Mouse (Mus musculus) thymus, adult 2 months (tissue): ENCODE measurements around the gene Twist1. TPM values are rescaled to one million over a fixed set of nuclear protein-coding genes. Genes with fewer than 3 reads are reported as not detected.

Experiments used
- DNase-seq: peaks from one replicate; pipeline ENCODE4 v3.0.0; 2021
- H3K27ac ChIP-seq: fragments of 200-500 bp; 2 replicates; pipeline ENCODE4 v1.5.1; 2012; ENCODE audit warnings: low read length, control low read depth; ENCODE audit not compliant: control insufficient read depth, insufficient read depth
- H3K27me3 ChIP-seq: fragments of 200-500 bp; 2 replicates; pipeline ENCODE4 v1.6.1; 2012; ENCODE audit warnings: mild to moderate bottlenecking, low read length, moderate library complexity, mixed read lengths; ENCODE audit not compliant: control insufficient read depth, insufficient read depth
- H3K36me3 ChIP-seq: fragments of 200-500 bp; 2 replicates; pipeline ENCODE4 v1.6.1; 2012; ENCODE audit warnings: mild to moderate bottlenecking, low read length, moderate library complexity; ENCODE audit not compliant: control insufficient read depth, insufficient read depth
- H3K4me1 ChIP-seq: fragments of 200-500 bp; replicated peaks from 2 replicates; pipeline ENCODE4 v1.6.1; 2012; ENCODE audit warnings: low read length; ENCODE audit not compliant: control insufficient read depth, insufficient read depth
- H3K4me3 ChIP-seq: fragments of 200-500 bp; 2 replicates; pipeline ENCODE4 v1.5.1; 2012; ENCODE audit warnings: mild to moderate bottlenecking, low read length, control low read depth, moderate library complexity; ENCODE audit not compliant: control insufficient read depth, insufficient read depth
- CTCF ChIP-seq: fragments of 200-500 bp; IDR thresholded peaks from 2 replicates; pipeline ENCODE4 v1.5.1; 2012; ENCODE audit warnings: mild to moderate bottlenecking, control low read depth, low read length, moderate library complexity, borderline replicate concordance; ENCODE audit not compliant: control insufficient read depth, poor library complexity, insufficient read depth; ENCODE audit errors: extremely low read depth
- POLR2A ChIP-seq: fragments of 200-500 bp; IDR thresholded peaks from 2 replicates; pipeline ENCODE4 v1.6.1; 2012; ENCODE audit warnings: mild to moderate bottlenecking, low read length, control low read depth, moderate library complexity; ENCODE audit not compliant: control insufficient read depth, poor library complexity, insufficient read depth; ENCODE audit errors: extremely low read depth
- WGBS: fragments of 180-500 bp; shearing (Covaris S2); methylation state at CpG from one replicate; pipeline ENCODE4 v1.1.7; 2018; 5-methylcytosine and 5-hydroxymethylcytosine counted together
- polyA plus RNA-seq: library from polyadenylated mRNA; depleted of rRNA; stranded (reverse); fragments of >200 nt; gene quantifications from 2 replicates; pipeline ENCODE4 v1.2.3, GENCODE M21; 2012

The Twist1 gene
- polyA plus RNA-seq, 1 experiment = 2.7 TPM

DNA sequence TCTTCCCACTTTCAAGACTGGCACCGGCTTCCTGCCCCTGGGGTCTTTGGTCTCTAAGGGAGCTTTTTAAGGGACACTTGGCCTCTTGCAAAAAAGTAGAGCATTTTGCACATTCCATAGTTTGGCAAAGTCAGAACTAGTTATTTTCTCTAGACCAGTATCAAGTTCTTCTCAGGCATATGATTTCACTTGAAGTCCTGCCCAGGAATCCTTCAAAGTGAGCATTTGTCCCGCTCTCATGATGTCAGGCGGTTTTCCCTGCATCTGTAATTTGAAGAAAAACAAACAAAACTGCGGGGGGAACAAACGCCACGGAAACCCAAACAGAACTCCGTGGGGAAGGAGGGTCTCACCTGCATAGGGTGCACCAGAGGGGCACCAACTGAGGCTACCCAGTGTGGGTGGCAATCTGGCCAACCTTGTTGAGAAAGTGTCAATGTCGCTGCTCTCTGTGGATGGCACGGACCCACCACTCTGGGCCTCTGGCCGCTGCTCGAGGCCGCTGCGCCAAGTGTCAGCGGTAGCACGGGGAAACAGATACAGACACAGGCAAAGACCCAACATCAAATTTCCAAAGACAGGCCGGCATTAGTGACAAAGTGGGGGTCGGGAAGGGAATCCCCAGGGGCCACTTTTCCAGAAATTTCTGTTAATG, 4.8 kb downstream of the Twist1 start:
- TF ChIP-seq CTCF = no peak
- no peak for TF ChIP-seq POLR2A
- no peak for DNase-seq
- Histone ChIP-seq H3K27ac (no peak overlapping the region), H3K4me3 (no peak overlapping the region), H3K36me3 (no peaks in the 10 kb centered on the region), H3K4me1 (peaks cover 9% of the 10 kb centered on the region; the same call in 1 of the 2 replicates), H3K27me3 (peaks cover 25% of the 10 kb centered on the region)
- WGBS = 16% methylated on average over 17 of the region's 17 CpGs

DNA sequence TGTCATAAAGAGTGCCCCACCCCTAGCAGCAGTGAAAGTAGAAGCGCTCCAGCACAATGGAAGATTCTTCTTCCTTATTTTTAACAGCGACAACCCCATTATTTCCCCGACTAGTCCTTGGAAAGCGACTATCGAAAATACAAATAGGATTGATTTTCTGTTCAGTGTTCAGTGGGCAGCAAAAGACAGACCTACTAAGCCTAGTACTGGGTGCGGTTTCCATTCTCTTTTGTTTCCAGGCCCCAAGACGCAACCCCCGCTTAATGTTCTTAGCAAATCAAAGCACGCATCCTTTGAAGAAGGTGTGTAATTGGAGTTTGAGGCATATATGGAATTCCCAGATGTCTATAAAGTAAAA, 5.3 kb downstream of the Twist1 start:
- no peak for DNase-seq
- H3K27ac ChIP-seq = no peak overlapping the region
- peaks cover 22% of the 10 kb centered on the region for H3K27me3 ChIP-seq
- TF ChIP-seq POLR2A (no peak), CTCF (no peak)
- no peak overlapping the region for H3K4me3 ChIP-seq
- peaks cover 8% of the 10 kb centered on the region; the same call in 1 of the 2 replicates for H3K4me1 ChIP-seq
- no peaks in the 10 kb centered on the region for H3K36me3 ChIP-seq
- 21% methylated on average over 9 of the region's 9 CpGs for WGBS

DNA sequence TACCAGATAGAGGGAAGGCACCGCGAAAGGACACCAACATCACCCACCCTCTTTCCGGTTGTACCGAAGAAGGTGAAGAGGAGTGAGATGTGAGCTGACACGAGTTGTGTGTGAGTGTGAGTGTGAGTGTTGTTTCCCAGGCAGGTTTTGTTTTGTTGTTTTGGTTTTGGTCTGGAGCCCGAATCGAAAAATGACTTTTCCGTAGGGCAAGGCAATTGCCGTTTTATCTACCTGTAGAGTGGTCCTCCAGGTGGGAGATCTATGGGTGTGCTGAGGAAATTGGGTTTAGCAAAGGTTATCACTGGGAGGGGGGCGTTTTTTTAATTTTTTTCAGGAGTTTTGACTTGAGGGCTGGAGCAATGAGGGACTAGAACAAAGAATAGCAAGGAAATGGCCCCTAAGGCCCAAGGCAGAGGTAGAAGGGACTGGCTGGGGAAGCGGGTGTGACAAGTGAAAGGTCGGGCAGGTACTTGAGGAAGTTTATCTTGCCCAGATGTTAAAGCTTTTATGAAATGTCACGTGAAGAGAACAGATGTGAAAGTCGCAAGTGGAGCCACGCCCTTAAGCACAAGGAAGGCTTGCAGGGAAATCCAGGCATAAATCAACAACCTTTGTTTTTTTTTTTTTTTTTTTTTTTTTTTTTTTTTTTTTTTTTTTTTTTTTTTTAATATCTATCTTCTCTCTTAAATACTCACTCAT, 6.3 kb downstream of the Twist1 start:
- TF ChIP-seq POLR2A (no peak), CTCF (no peak)
- Histone ChIP-seq H3K4me3 (no peak overlapping the region), H3K27me3 (peaks cover 18% of the 10 kb centered on the region), H3K36me3 (no peaks in the 10 kb centered on the region), H3K4me1 (no peaks in the 10 kb centered on the region), H3K27ac (no peak overlapping the region)
- no peak for DNase-seq
- WGBS = 14% methylated on average over 15 of the region's 15 CpGs

DNA sequence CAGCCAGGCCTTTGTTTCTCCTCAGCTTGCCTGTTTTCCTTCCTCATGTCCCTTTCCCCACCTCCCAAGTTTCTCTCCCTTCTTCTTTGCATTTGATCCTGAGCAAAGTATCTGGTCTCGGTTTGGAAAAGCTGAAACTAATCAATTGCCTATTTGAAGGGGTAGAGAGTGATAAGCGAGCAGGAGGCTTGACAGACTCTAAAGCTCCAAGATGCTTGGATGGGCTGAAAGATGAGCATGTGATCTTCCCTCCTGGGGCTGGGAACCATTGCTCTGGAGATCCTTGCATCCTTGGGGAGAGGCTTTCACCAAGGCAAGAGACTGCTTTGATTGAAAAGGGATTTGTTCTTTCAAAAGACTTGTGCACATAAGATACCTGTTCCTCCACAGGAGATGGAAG, 7.0 kb downstream of the Twist1 start:
- H3K27ac ChIP-seq = no peak overlapping the region
- no peak overlapping the region for H3K4me3 ChIP-seq
- WGBS = 63% methylated on average over 2 of the region's 2 CpGs
- H3K27me3 ChIP-seq = peaks cover 18% of the 10 kb centered on the region
- no peaks in the 10 kb centered on the region for H3K4me1 ChIP-seq
- DNase-seq = no peak
- H3K36me3 ChIP-seq = no peaks in the 10 kb centered on the region
- TF ChIP-seq POLR2A (no peak), CTCF (no peak)

DNA sequence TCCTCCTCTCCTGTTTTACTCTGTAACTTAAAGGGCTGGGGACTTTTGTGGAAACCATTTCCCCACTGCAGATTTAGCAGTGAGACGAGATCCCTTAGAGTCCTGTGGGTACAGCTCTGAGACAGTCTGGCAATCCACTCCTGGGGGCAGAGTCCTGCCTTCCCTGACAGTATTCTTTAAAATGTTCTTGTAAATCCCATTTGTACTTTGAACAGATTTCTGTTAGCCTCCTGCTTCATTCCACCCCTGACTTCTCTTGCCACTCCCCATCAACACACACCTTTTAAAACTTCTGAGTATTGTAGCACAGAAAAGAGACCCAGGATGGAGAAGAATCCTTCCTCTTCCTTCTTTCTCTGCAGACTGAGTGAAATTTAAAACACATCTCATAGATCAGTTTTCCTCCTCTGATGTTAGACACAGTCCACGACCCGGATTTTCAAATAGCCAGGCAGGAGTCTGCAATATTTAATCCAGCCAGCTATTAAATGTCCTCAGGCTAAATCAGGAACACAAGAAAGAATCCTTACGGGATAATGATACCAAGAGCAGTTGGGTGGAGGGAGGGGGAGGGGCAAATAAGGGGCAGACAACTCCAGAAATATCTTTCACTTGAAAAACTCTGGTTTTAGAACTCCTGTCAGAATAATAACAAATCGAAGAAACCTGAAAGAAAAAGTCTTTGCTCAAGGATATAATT, 8.3 kb downstream of the Twist1 start:
- no peaks in the 10 kb centered on the region for H3K4me1 ChIP-seq
- no peak overlapping the region for H3K27ac ChIP-seq
- no peak overlapping the region for H3K4me3 ChIP-seq
- no peaks in the 10 kb centered on the region for H3K36me3 ChIP-seq
- WGBS = 16% methylated on average over 5 of the region's 5 CpGs
- no peak for DNase-seq
- H3K27me3 ChIP-seq = peaks cover 18% of the 10 kb centered on the region
- TF ChIP-seq CTCF (no peak), POLR2A (no peak)

DNA sequence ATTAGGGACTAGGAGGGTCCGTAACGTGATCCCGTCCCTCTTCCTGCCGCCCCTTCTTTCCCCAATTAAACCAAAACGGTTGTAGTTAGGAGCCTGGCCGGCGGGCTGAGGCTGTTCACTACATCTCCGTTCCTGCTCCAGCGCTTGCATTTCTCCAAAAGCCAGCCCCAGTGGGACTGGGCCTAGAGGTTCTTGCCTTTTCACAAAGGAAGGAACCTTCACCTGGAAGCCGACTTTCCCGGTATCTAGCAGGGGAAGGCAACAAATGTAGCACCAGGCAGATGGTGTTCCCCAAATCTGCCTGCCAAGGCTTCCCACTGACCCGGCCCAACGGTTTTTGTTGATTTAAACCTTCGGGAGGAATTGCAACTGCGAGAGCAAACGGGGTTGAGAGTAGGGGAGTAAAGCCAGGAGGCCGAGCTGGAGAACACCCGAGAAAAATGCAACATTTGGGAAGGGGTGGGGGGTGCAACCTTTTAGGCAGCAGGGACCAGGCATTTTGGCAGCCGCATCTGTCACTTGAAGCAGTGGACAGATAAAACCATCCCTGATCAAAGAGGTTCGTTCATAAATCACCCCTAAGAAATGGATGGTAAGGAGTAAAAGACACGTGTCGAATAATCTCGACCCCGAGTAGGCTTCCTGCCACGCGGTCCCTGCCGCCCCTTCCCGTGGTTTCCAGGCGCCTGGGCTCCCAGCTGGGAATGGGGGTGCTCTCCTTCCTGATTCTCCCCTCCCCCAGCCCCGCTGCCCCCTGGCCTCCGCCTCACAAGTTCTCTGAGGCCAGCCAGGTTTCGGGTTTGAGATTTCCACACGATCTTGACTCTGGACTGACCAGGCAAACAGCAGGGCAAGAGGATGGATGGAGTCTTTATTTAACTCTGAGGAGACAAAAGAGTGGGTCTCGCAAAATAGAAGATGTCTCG, 9.3 kb downstream of the Twist1 start:
- no peak for TF ChIP-seq CTCF
- TF ChIP-seq POLR2A = no peak
- no peak overlapping the region for H3K27ac ChIP-seq
- DNase-seq = no peak
- H3K4me3 ChIP-seq = no peak overlapping the region
- H3K27me3 ChIP-seq = peaks cover 18% of the 10 kb centered on the region
- no peaks in the 10 kb centered on the region for H3K36me3 ChIP-seq
- no peaks in the 10 kb centered on the region for H3K4me1 ChIP-seq
- 7% methylated on average over 35 of the region's 35 CpGs for WGBS
